Mouse (Mus musculus) liver, embryonic 12.5 days (tissue): Measurements from ENCODE around the gene Naa38. TPM values are rescaled to one million over a fixed set of nuclear protein-coding genes. Genes with fewer than 3 reads are reported as not detected.

Experiments
- ATAC-seq: fragments of 200-750 bp; cut with Nextera tagmentation; 2 replicates; pipeline ENCODE4 v1.8.0; 2017; ENCODE audit warnings: moderate number of reproducible peaks, mild to moderate bottlenecking, moderate library complexity
- H3K27ac ChIP-seq: fragments of 300-500 bp; sonication (generic); 2 replicates; pipeline ENCODE4 v1.5.1; 2016; ENCODE audit warnings: mild to moderate bottlenecking
- H3K27me3 ChIP-seq: fragments of 300-500 bp; sonication (generic); replicated peaks from 2 replicates; pipeline ENCODE4 v1.6.1; 2016; ENCODE audit warnings: mild to moderate bottlenecking, moderate library complexity
- H3K36me3 ChIP-seq: fragments of 300-500 bp; sonication (generic); 2 replicates; pipeline ENCODE4 v1.6.1; 2016; ENCODE audit warnings: mild to moderate bottlenecking, moderate library complexity
- H3K4me1 ChIP-seq: fragments of 300-500 bp; sonication (generic); 2 replicates; pipeline ENCODE4 v1.6.1; 2016
- H3K4me2 ChIP-seq: fragments of 300-500 bp; sonication (generic); 2 replicates; pipeline ENCODE4 v1.6.1; 2016; ENCODE audit warnings: mild to moderate bottlenecking, moderate library complexity
- H3K4me3 ChIP-seq: fragments of 300-500 bp; sonication (generic); 2 replicates; pipeline ENCODE4 v1.5.1; 2016; ENCODE audit warnings: mild to moderate bottlenecking, moderate library complexity
- H3K9ac ChIP-seq: fragments of 300-500 bp; sonication (generic); 2 replicates; pipeline ENCODE4 v1.6.1; 2016; ENCODE audit warnings: mild to moderate bottlenecking, moderate library complexity
- H3K9me3 ChIP-seq: fragments of 300-500 bp; sonication (generic); replicated peaks from 2 replicates; pipeline ENCODE4 v1.6.1; 2016; ENCODE audit warnings: mild to moderate bottlenecking, moderate library complexity
- WGBS: fragments of 180-500 bp; shearing (Covaris S2); methylation state at CpG from one replicate; pipeline ENCODE4 v1.1.7; 2016; ENCODE audit not compliant: insufficient replicate concordance; 5-methylcytosine and 5-hydroxymethylcytosine counted together
- polyA plus RNA-seq: library from polyadenylated mRNA; unstranded; fragments of >200 nt; fragmentation: Nextera tagmentation; extraction: Ambion mirVana; gene quantifications from 2 replicates; pipeline ENCODE4 v1.2.1, GENCODE M21; 2016

Naa38 gene
- polyA plus RNA-seq, 1 experiment from 2014 or later: 119 TPM

- H3K27ac ChIP-seq: no peak overlapping the region
- no peak overlapping the region for H3K4me2 ChIP-seq
- no peaks in the 10 kb centered on the region for H3K36me3 ChIP-seq
- WGBS: 61% methylated on average over 11 of the region's 11 CpGs
- no peak overlapping the region for H3K9ac ChIP-seq
- peaks cover 46% of the 10 kb centered on the region for H3K27me3 ChIP-seq
- H3K4me3 ChIP-seq: no peak overlapping the region
- peaks cover 12% of the 10 kb centered on the region for H3K4me1 ChIP-seq
- no peak for ATAC-seq
- H3K9me3 ChIP-seq: no peaks in the 10 kb centered on the region
Measured at GRCm38 (mm10) chr11:69432640-69432982, 37.3 kb downstream of the Naa38 start.

- WGBS: 55% methylated on average over 6 of the region's 6 CpGs
Measured at GRCm38 (mm10) chr11:69433189-69433588, 37.9 kb downstream of the Naa38 start.

GRCm38 (mm10) chr11:69437291-69437690, 42.0 kb downstream of the Naa38 start:
- 32% methylated on average over 3 of the region's 3 CpGs for WGBS
- no peak overlapping the region for H3K4me2 ChIP-seq
- no peaks in the 10 kb centered on the region for H3K36me3 ChIP-seq
- no peak overlapping the region for H3K9ac ChIP-seq
- H3K4me1 ChIP-seq: no peaks in the 10 kb centered on the region
- ATAC-seq: no peak
- H3K9me3 ChIP-seq: no peaks in the 10 kb centered on the region
- no peak overlapping the region for H3K27ac ChIP-seq
- peaks cover 45% of the 10 kb centered on the region for H3K27me3 ChIP-seq
- no peak overlapping the region for H3K4me3 ChIP-seq

More at GRCm38 (mm10) chr11:69433189-69433588, 37.9 kb downstream of the Naa38 start:
- no peak for ATAC-seq
- Histone ChIP-seq H3K27ac (no peak overlapping the region), H3K4me2 (no peak overlapping the region), H3K4me3 (no peak overlapping the region), H3K9ac (no peak overlapping the region), H3K27me3 (peaks cover 51% of the 10 kb centered on the region), H3K36me3 (no peaks in the 10 kb centered on the region), H3K4me1 (peaks cover 12% of the 10 kb centered on the region), H3K9me3 (no peaks in the 10 kb centered on the region)

- no peaks in the 10 kb centered on the region for H3K36me3 ChIP-seq
- ATAC-seq: no peak
- no peak overlapping the region for H3K4me3 ChIP-seq
- no peaks in the 10 kb centered on the region for H3K9me3 ChIP-seq
- no peak overlapping the region for H3K4me2 ChIP-seq
- 37% methylated on average over 5 of the region's 5 CpGs for WGBS
- no peak overlapping the region for H3K9ac ChIP-seq
- H3K4me1 ChIP-seq: no peaks in the 10 kb centered on the region
- no peak overlapping the region for H3K27ac ChIP-seq
- H3K27me3 ChIP-seq: peaks cover 5% of the 10 kb centered on the region
Measured at GRCm38 (mm10) chr11:69443328-69443727, 48.0 kb downstream of the Naa38 start.

Other genes with a start within 250 kb of the Naa38 start
- gene Alox12b, start 238.5 kb upstream of the Naa38 start, polyA plus RNA-seq: not detected in 2 replicates
- not detected in 2 replicates for gene Alox8, start 197.6 kb upstream of the Naa38 start, polyA plus RNA-seq
- not detected in 2 replicates for gene Gucy2e, start 158.5 kb upstream of the Naa38 start, polyA plus RNA-seq
- 13.1 and 13.9 TPM in 2 replicates for gene Cntrob, start 71.7 kb upstream of the Naa38 start, polyA plus RNA-seq
- gene Trappc1, start 71.5 kb upstream of the Naa38 start, polyA plus RNA-seq: 90.4 and 90.9 TPM in 2 replicates
- gene Kcnab3, start 69.2 kb upstream of the Naa38 start, polyA plus RNA-seq: 0.24 and 0.48 TPM in 2 replicates
- 1.5 and 1.7 TPM in 2 replicates for gene Rnf227, start 55.0 kb upstream of the Naa38 start, polyA plus RNA-seq
- 4.7 and 6.4 TPM in 2 replicates for gene Chd3, start 26.1 kb upstream of the Naa38 start, polyA plus RNA-seq
- gene Cyb5d1, start 144 bp downstream of the Naa38 start, polyA plus RNA-seq: 15.1 and 15.7 TPM in 2 replicates
- gene Tmem88, start 2.7 kb downstream of the Naa38 start, polyA plus RNA-seq: 14.4 and 15.4 TPM in 2 replicates
- gene Kdm6b, start 18.2 kb downstream of the Naa38 start, polyA plus RNA-seq: 7.1 and 7.5 TPM in 2 replicates
- 0.06 and 0.17 TPM in 2 replicates for gene Dnah2, start 153.6 kb downstream of the Naa38 start, polyA plus RNA-seq
- 1.7 and 2.3 TPM in 2 replicates for gene Efnb3, start 164.7 kb downstream of the Naa38 start, polyA plus RNA-seq
- gene Wrap53, start 184.8 kb downstream of the Naa38 start, polyA plus RNA-seq: 24.3 and 27.1 TPM in 2 replicates
- 110 TPM in 2 replicates for gene Trp53, start 184.9 kb downstream of the Naa38 start, polyA plus RNA-seq
- gene Atp1b2, start 210.5 kb downstream of the Naa38 start, polyA plus RNA-seq: 38.3 and 39.8 TPM in 2 replicates
- 33.0 and 34.9 TPM in 2 replicates for gene Shbg, start 222.4 kb downstream of the Naa38 start, polyA plus RNA-seq
- 11.5 and 12.4 TPM in 2 replicates for gene Sat2, start 226.5 kb downstream of the Naa38 start, polyA plus RNA-seq
- gene Fxr2, start 237.5 kb downstream of the Naa38 start, polyA plus RNA-seq: 22.5 and 23.4 TPM in 2 replicates